Mouse (Mus musculus) mesoderm, embryonic 11.5 days (tissue): ENCODE measurements around the gene Ucn3.

Experiments used
- DNase-seq: peaks from one replicate; pipeline ENCODE4 v3.0.0-alpha.2; 2012; ENCODE audit warnings: low read depth, low spot score

The Ucn3 gene

DNA sequence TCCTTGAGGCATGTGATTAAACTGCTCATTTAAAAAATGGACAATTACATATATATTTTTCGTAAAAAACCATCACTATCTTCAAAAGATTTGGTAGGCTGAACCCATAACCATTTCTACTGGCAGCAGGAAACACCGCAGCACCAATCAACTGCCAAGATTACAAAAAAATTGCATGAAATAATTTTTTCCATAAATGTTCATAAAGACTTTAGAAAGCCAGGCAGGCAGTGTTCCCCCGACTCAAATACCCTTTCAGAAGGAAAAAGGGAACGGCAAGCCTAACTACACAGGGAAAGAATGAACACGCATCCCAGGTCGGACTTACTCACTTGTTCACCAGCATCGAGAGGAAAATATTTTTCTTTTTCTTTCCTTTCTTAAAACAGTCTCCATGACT is 52.5 kb downstream of the Ucn3 start:
- no peak for DNase-seq

DNA sequence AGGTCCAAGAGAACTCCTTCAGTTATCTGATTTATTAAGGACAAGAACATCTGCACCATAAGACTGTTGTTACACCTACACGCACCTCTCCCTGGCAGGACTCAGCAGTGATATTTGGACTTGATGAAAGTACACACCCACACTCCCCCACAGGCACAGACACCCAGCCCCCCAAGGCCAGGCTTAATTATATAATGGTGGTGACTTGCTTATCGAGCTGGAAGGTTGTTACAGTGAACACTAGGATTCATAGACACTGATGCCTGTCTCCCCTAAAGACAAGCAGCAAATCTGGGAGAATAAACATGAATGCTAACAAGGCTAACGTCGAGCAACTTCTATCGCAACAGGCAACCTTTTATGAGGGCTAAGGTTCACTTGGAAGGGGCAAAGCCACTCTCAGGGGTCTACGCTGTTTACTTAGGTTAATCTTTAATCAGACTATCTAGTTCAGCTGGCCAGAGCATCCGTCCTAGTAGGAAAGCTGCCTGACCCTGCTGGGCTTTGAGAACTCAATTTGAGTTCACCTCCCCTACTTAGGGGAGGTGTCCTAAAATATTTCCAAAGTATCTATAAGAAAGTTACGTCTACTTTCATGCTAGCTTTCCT is 53.6 kb downstream of the Ucn3 start:
- no peak for DNase-seq
